Mouse (Mus musculus): ENCODE measurements around the gene Ly6g. TPM values are rescaled to one million over a fixed set of nuclear protein-coding genes. Genes with fewer than 3 reads are reported as not detected.
"Not testable (repeated sequence)": the region's sequence is repeated elsewhere in the genome, so short reads cannot be mapped to it uniquely, and the experiment has no call there.

Gene Ly6g
- not detected in 2 replicates for polyA plus RNA-seq (2012; ENCODE audit: insufficient read depth, insufficient read length, low replicate concordance, missing spikeins)

DNA sequence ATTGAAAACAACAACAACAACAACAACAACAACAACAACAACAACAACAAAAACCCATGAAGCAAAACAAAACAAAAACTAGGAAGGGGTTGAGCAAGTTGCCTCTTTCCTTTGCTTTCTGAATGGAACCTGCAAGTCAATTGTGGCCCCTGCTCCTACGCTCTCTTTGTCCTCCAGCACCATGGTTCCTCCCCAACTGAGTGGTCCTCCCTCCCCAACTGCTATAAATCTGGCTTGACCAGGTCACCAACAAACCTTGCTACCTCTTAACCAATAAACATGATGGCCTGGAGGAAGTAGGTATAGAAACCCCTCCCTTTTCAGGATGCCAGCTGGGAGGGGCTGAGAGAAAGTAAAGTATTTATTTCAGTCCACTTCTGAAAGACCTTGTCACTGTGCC lies at the start of gene Ly6g:
Ly6g (plus strand) TSS at position 301 of the 400 bp plus-strand sequence.
- 100% methylated on average over 1 of the region's 1 CpGs for WGBS
- Histone ChIP-seq H3K27ac (ENCODE audit: insufficient read depth, low read depth, low read length) (no peak within 1 kb of the TSS), H3K4me1 (ENCODE audit: control insufficient read depth, insufficient read depth, low read length) (no peaks in the 10 kb centered on the region), H3K4me3 (ENCODE audit: insufficient read depth, low read depth, low read length) (no peak within 1 kb of the TSS)
- TF ChIP-seq CTCF (IDR thresholded peaks at IDR 0.05; ENCODE audit: insufficient read depth, low read depth, low read length) (no peak), POLR2A (IDR thresholded peaks at IDR 0.05; ENCODE audit: insufficient read depth, low read depth, low read length) (no peak)

DNA sequence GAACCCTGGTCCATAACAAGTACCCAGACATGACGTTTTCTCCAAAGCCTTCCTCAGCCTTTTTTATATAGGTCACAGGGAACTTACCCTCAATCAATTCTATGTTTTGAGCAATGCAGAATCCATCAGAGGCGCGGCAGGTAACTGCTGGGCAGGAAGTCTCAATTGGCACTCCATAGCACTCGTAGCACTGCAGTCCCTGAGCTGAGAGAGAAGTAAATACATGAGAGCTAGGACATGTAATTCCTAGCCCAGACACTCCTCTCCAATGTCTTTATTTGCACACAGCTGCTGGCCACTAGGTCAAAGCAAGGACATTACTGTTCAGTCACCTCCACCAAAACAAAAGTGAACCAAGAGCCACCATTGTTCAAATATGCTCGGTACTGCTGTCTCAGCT lies 44.6 kb upstream of the Ly6g start:
- not testable (repeated sequence) for H3K4me3 ChIP-seq (ENCODE audit: insufficient read depth, low read depth, low read length); H3K27ac ChIP-seq (ENCODE audit: insufficient read depth, low read depth, low read length); H3K4me1 ChIP-seq (ENCODE audit: control insufficient read depth, insufficient read depth, low read length)
- 86% methylated on average over 2 of the region's 5 CpGs for WGBS

DNA sequence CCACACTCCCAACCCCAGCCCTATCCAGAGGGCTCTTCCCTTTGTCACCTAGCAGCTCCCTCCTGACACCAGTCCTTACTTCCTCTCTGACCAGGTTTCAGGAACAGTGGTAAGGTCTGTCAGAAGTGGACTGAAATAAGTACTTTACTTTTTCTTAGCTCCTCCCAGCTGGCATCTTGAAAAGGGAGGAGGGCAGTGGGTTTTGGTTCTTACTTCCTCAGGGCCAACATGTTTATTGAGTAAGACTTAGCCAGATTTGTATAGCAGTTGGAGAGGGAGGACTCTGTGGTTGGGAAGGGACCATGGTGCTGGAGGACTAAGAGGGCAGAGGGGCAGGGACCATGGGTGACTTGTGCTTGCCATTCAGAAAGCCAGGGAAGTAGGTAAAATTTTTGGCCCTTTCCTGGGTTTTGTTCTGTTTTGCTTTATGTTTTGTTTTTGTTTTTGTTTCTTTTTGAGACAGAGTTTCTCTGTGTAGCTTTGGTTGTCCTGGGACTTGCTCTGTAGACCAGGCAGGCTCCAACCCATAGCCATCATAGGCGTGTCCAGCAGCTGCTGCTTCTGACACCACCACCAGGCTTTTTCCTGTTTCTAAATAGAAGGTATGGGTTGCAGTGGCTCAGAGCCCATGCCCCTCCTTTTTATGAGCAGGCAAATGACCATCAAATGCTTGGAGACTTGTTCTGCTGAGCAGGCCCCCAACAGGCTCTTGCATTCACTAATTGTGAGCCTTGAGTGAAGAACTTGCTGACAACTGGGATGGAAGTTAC lies 43.0 kb upstream of the Ly6g start, which contains the start of gene Ly6c2:
Ly6c2 (minus strand) TSS at position 110 of the 770 bp plus-strand sequence.
- not testable (repeated sequence) for H3K4me1 ChIP-seq (ENCODE audit: control insufficient read depth, insufficient read depth, low read length); H3K4me3 ChIP-seq (ENCODE audit: insufficient read depth, low read depth, low read length); H3K27ac ChIP-seq (ENCODE audit: insufficient read depth, low read depth, low read length)
- WGBS: 82% methylated on average over 1 of the region's 1 CpGs

DNA sequence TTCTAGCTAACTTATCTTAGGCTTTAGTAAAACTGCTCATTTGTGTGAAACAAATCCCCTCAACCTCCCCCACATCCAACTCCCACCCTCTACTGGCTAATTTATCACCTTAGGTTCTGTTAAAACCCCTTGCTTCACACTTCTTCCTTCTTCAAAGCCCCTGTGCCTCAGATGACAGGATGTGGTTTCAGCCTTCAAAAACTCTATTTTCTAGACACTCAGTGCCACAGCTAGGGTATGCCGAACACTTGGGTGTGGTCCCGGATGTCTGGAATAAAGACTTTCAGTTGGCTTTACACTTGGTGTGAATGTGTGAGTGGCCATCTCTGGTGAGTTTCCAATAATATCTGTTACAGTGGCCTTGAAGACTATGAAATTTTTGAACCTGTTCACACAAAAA lies 38.5 kb upstream of the Ly6g start:
- no peak overlapping the region for H3K27ac ChIP-seq (ENCODE audit: insufficient read depth, low read depth, low read length)
- no peak for TF ChIP-seq POLR2A (IDR thresholded peaks at IDR 0.05; ENCODE audit: insufficient read depth, low read depth, low read length)
- TF ChIP-seq CTCF (IDR thresholded peaks at IDR 0.05; ENCODE audit: insufficient read depth, low read depth, low read length): no peak
- WGBS: 86% methylated on average over 2 of the region's 2 CpGs
- no peak overlapping the region for H3K4me3 ChIP-seq (ENCODE audit: insufficient read depth, low read depth, low read length)
- no peaks in the 10 kb centered on the region for H3K4me1 ChIP-seq (ENCODE audit: control insufficient read depth, insufficient read depth, low read length)

DNA sequence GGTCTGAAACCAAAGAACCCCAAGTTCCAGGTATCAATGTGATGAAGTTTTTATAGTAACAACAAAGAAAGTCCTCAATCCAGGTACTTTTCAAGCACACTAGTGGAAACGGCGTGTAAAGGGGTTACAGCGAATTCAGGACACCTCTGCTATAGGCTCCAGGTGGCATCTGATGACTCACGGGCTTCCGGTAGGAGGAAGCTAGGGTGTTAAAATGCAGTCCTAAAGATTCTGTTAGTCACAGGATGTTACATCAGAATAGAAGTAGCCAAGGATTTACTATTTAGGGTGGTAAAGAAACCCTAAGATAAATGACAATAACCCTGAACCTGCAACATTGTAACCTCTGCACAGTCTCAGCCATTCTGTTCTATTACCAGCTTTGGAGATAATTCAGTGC lies 37.6 kb upstream of the Ly6g start:
- H3K27ac ChIP-seq (ENCODE audit: insufficient read depth, low read depth, low read length); H3K4me3 ChIP-seq (ENCODE audit: insufficient read depth, low read depth, low read length); H3K4me1 ChIP-seq (ENCODE audit: control insufficient read depth, insufficient read depth, low read length): not testable (repeated sequence)
- WGBS: 91% methylated on average over 5 of the region's 5 CpGs

DNA sequence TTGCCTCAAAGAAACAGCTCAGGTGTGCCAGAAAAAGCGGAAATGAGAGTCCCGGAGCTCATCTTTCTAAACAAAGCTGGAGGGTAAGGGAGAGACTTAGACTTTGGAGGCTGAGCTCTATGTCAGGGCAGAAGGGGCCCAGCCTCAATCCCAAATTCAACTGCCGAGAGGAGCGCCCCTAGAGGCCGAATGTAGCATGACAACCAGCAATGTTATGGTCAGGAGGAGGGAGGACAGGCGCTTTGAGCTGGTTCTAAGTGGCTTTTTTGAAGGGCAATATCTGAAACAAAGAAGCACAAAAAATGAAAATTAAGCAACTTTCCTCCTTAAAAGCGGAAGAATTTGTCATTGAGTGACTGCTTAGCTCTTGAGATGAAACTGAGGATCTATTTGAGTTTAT lies 36.3 kb upstream of the Ly6g start:
- 35% methylated on average over 6 of the region's 7 CpGs for WGBS
- H3K4me1 ChIP-seq (ENCODE audit: control insufficient read depth, insufficient read depth, low read length); H3K27ac ChIP-seq (ENCODE audit: insufficient read depth, low read depth, low read length); H3K4me3 ChIP-seq (ENCODE audit: insufficient read depth, low read depth, low read length): not testable (repeated sequence)

DNA sequence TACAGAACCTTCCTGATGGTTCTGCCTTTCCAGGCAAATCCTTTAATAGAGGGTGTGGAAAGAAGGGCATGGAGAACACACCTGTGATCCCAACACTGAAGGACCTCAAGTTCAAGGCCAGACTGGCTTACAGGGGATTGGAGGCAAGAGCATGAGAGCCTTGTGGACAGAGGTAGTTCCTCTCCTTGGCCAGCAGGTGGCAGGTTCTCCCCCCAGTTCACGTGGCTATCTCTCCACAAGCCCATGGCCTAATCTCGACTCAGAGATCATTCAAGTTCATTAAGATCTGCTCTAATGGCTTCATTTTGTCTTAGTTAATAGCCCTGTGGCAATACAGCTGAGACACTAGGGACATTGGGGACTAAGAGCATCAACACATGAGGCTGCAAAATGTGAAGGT lies 35.0 kb upstream of the Ly6g start:
- TF ChIP-seq CTCF (IDR thresholded peaks at IDR 0.05; ENCODE audit: insufficient read depth, low read depth, low read length): no peak
- Histone ChIP-seq H3K4me3 (ENCODE audit: insufficient read depth, low read depth, low read length) (no peak overlapping the region), H3K27ac (ENCODE audit: insufficient read depth, low read depth, low read length) (no peak overlapping the region), H3K4me1 (ENCODE audit: control insufficient read depth, insufficient read depth, low read length) (no peaks in the 10 kb centered on the region)
- 4% methylated on average over 2 of the region's 2 CpGs for WGBS

DNA sequence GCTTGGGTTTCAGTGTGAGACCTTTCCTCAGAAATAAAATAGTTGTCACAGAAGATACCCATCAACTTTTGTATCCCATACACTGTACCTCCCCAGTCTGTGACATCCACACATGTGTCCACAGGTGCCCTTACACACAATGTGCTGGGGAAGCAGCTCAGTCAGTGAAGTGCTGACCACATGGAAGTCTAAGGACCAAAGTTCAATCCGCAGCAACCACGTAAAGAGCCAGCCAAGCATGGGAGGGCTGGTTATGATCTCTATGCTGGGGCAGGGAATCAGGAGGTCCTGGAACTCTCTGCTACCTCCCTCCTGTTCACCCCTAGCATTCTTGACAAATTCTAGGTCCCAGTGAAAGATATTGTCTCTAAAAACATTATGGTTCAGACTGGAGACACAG lies 22.7 kb upstream of the Ly6g start:
- not testable (repeated sequence) for H3K27ac ChIP-seq (ENCODE audit: insufficient read depth, low read depth, low read length); H3K4me1 ChIP-seq (ENCODE audit: control insufficient read depth, insufficient read depth, low read length); H3K4me3 ChIP-seq (ENCODE audit: insufficient read depth, low read depth, low read length)
- 90% methylated on average over 2 of the region's 2 CpGs for WGBS

DNA sequence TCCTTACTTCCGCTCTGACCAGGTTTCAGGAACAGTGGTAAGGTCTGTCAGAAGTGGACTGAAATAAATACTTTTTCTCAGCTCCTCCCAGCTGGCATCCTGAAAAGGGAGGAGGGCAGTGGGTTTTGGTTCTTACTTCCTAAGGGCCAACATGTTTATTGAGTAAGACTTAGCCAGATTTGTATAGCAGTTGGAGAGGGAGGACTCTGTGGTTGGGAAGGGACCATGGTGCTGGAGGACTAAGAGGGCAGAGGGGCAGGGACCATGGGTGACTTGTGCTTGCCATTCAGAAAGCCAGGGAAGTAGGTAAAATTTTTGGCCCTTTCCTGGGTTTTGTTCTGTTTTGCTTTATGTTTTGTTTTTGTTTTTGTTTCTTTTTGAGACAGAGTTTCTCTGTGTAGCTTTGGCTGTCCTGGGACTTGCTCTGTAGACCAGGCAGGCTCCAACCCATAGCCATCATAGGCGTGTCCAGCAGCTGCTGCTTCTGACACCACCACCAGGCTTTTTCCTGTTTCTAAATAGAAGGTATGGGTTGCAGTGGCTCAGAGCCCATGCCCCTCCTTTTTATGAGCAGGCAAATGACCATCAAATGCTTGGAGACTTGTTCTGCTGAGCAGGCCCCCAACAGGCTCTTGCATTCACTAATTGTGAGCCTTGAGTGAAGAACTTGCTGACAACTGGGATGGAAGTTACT lies 19.8 kb upstream of the Ly6g start:
- not testable (repeated sequence) for H3K4me3 ChIP-seq (ENCODE audit: insufficient read depth, low read depth, low read length); H3K27ac ChIP-seq (ENCODE audit: insufficient read depth, low read depth, low read length); H3K4me1 ChIP-seq (ENCODE audit: control insufficient read depth, insufficient read depth, low read length)
- WGBS: 82% methylated on average over 2 of the region's 2 CpGs

DNA sequence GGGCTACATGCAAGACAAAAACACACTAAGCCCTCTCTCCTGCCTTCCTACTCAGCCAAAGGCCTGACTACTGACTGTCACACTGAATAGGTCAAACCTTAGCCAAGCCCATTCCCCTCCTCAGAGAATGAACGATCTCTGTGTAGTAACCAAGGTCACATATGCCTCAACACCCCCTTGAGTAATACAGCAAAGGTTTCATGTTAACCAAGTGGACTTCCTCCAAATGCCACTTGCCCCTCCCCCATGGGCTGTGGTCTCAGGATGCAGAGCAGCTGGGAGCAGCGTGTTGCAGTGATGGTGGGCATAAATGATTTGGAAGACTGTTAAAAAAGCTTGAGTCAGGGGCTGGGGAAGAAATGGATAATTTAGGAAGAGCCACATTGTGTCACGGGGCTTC lies 17.3 kb upstream of the Ly6g start:
- H3K4me1 ChIP-seq (ENCODE audit: control insufficient read depth, insufficient read depth, low read length); H3K27ac ChIP-seq (ENCODE audit: insufficient read depth, low read depth, low read length); H3K4me3 ChIP-seq (ENCODE audit: insufficient read depth, low read depth, low read length): not testable (repeated sequence)
- WGBS: 61% methylated on average over 3 of the region's 3 CpGs

DNA sequence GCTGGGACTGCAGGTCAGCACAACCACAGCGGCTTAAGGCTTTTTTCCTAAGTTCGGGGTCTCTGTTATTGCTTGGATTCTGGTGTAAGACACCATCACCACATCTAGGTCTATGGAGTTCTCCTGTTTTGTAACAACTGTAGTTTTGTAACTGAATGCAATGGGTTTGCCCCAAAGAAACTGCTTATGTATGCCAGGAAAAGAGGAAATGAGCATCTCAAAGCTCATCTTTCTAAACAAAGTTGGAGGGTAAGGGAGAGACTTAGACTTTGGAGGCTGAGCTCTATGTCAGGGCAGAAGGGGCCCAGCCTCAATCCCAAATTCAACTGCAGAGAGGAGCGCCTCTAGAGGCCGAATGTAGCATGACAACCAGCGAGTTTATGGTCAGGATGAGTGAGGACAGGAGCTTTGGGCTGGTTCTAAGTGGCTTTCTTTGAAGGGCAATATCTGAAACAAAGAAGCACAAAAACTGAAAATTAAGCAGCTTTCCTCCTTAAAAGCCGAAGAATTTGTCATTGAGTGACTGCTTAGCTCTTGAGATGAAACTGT lies 13.2 kb upstream of the Ly6g start:
- H3K4me3 ChIP-seq (ENCODE audit: insufficient read depth, low read depth, low read length); H3K27ac ChIP-seq (ENCODE audit: insufficient read depth, low read depth, low read length); H3K4me1 ChIP-seq (ENCODE audit: control insufficient read depth, insufficient read depth, low read length): not testable (repeated sequence)
- 47% methylated on average over 6 of the region's 6 CpGs for WGBS

Data from olfactory bulb, adult 2 months (tissue).